ENCODE assay signal across 8 mouse cellular contexts in the genomic region with DNA sequence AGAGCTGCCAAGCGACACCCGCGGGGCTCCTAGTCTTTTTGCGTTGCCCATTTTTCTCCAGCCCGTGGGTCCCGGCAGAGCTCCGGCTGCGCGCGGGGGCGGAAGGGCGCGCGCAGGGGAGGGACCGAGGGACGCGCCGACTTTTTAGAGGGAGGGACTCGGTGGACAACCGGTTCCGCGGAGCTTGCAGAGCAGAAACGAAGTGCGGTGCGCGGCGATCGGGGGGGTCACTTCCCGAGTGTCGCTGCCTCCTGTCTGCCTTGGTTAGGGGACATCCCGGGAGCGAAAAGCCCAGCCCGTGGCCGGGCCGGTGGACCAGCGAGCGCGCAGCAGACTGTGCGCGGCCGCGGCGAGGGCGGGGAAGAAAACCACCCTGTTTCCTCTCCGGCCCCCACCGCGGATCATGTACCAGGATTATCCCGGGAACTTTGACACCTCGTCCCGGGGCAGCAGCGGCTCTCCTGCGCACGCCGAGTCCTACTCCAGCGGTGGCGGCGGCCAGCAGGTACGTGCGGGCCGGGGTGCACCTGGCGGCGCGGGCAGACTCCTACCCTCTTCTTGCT. TPM values are rescaled to one million over a fixed set of nuclear protein-coding genes. Genes with fewer than 3 reads are reported as not detected.
DNase-seq lines count a peak whose midpoint lies in the region; ATAC-seq and TF ChIP-seq lines count a peak whose summit lies in the region.

No protein-coding gene starts in this region.

- peak overlapping the region; percentile 70 for H3K4me2 ChIP-seq in embryonic facial prominence, embryonic 14.5 days (ENCODE audit: low read depth, low read length)
- H3K4me2 ChIP-seq in heart, embryonic 13.5 days: peak overlapping the region; percentile 95
- H3K4me2 ChIP-seq in kidney, postnatal 0 days (ENCODE audit: low read length): peak overlapping the region; percentile 90
- H3K4me2 ChIP-seq in liver, embryonic 16.5 days (ENCODE audit: low read depth, low read length): peak overlapping the region; percentile 69

- no peaks in the 10 kb centered on the region for H3K36me3 ChIP-seq in embryonic facial prominence, embryonic 14.5 days (ENCODE audit: control insufficient read depth, insufficient read depth, low read length)
- H3K36me3 ChIP-seq in heart, embryonic 13.5 days: no peaks in the 10 kb centered on the region
- H3K36me3 ChIP-seq in kidney, postnatal 0 days (ENCODE audit: insufficient read depth, low read length): no peaks in the 10 kb centered on the region
- no peaks in the 10 kb centered on the region for H3K36me3 ChIP-seq in liver, embryonic 16.5 days (ENCODE audit: control insufficient read depth, insufficient read depth)

- WGBS in embryonic facial prominence, embryonic 14.5 days: under 1% methylated on average over 28 of the region's 63 CpGs
- WGBS in heart, embryonic 13.5 days: under 1% methylated on average over 63 of the region's 63 CpGs
- under 1% methylated on average over 62 of the region's 63 CpGs for WGBS in kidney, postnatal 0 days
- under 1% methylated on average over 63 of the region's 63 CpGs for WGBS in liver, embryonic 16.5 days (ENCODE audit: insufficient replicate concordance)
- WGBS in olfactory bulb, adult 2 months: under 1% methylated on average over 63 of the region's 63 CpGs

- ATAC-seq in embryonic facial prominence, embryonic 14.5 days (ENCODE audit: low read depth): no peak
- ATAC-seq in heart, embryonic 13.5 days (ENCODE audit: extremely low read depth, insufficient number of reproducible peaks, low FRiP score, low TSS enrichment): no peak
- no peak for ATAC-seq in kidney, postnatal 0 days (replicated peaks; ENCODE audit: low FRiP score, low read depth)
- ATAC-seq in liver, embryonic 16.5 days (ENCODE audit: low read depth): peak; percentile 19; the same call in 1 of the 2 replicates

- peak overlapping the region; percentile 83 for H3K9ac ChIP-seq in embryonic facial prominence, embryonic 14.5 days (ENCODE audit: low read depth, low read length)
- H3K9ac ChIP-seq in heart, embryonic 13.5 days: peak overlapping the region; percentile 96
- peak overlapping the region; percentile 88 for H3K9ac ChIP-seq in kidney, postnatal 0 days (ENCODE audit: low read depth, low read length)
- peak overlapping the region; percentile 59 for H3K9ac ChIP-seq in liver, embryonic 16.5 days (ENCODE audit: low read depth, low read length)

- TF ChIP-seq POLR2A in olfactory bulb, adult 2 months (IDR thresholded peaks at IDR 0.05; ENCODE audit: insufficient read depth, low read depth, low read length): no peak

- no peaks in the 10 kb centered on the region for H3K9me3 ChIP-seq in embryonic facial prominence, embryonic 14.5 days (ENCODE audit: control insufficient read depth, low read length)
- no peaks in the 10 kb centered on the region for H3K9me3 ChIP-seq in heart, embryonic 13.5 days
- H3K9me3 ChIP-seq in kidney, postnatal 0 days (replicated peaks; ENCODE audit: low read length): no peaks in the 10 kb centered on the region
- H3K9me3 ChIP-seq in liver, embryonic 16.5 days (replicated peaks; ENCODE audit: control insufficient read depth, low read length): no peaks in the 10 kb centered on the region

- DNase-seq in CD4-positive helper T cell, adult 2 months (ENCODE audit: low read depth, low spot score): peak; percentile 80
- DNase-seq in adrenal gland, adult 2 months: peak; percentile 89
- peak; percentile 61 for DNase-seq in embryonic facial prominence, embryonic 14.5 days (ENCODE audit: low spot score)
- peak; percentile 79 for DNase-seq in kidney, postnatal 0 days (ENCODE audit: low spot score)
- DNase-seq in thymus, postnatal 0 days (ENCODE audit: low spot score): peak; percentile 31

- peak overlapping the region; percentile 98 for H3K27ac ChIP-seq in embryonic facial prominence, embryonic 14.5 days (replicated peaks; ENCODE audit: low read depth, low read length)
- H3K27ac ChIP-seq in heart, embryonic 13.5 days (replicated peaks): peak overlapping the region; percentile 100
- peak overlapping the region; percentile 99 for H3K27ac ChIP-seq in kidney, postnatal 0 days
- H3K27ac ChIP-seq in liver, embryonic 16.5 days (ENCODE audit: low read length): peak overlapping the region; percentile 89
- H3K27ac ChIP-seq in olfactory bulb, adult 2 months (ENCODE audit: insufficient read depth, low read depth, low read length): peak overlapping the region; percentile 92

- TF ChIP-seq CTCF in kidney, postnatal 0 days (IDR thresholded peaks at IDR 0.05; ENCODE audit: low read depth): 0 out of 2 replicates have a peak, but pooled peaks have one; percentile 1
- TF ChIP-seq CTCF in olfactory bulb, adult 2 months (IDR thresholded peaks at IDR 0.05; ENCODE audit: insufficient read depth, low read depth, low read length): no peak

- H3K4me3 ChIP-seq in embryonic facial prominence, embryonic 14.5 days (ENCODE audit: low read depth, low read length): peak overlapping the region; percentile 62
- peak overlapping the region; percentile 90 for H3K4me3 ChIP-seq in heart, embryonic 13.5 days
- peak overlapping the region; percentile 77 for H3K4me3 ChIP-seq in kidney, postnatal 0 days (replicated peaks; ENCODE audit: low read depth, low read length)
- H3K4me3 ChIP-seq in liver, embryonic 16.5 days (ENCODE audit: low read depth, low read length): peak overlapping the region; percentile 65
- peak overlapping the region; percentile 86 for H3K4me3 ChIP-seq in olfactory bulb, adult 2 months (ENCODE audit: insufficient read depth, low read depth, low read length)

- peaks cover 11% of the 10 kb centered on the region for H3K4me1 ChIP-seq in embryonic facial prominence, embryonic 14.5 days (ENCODE audit: control insufficient read depth, insufficient read depth, low read length)
- peaks cover 58% of the 10 kb centered on the region for H3K4me1 ChIP-seq in heart, embryonic 13.5 days
- H3K4me1 ChIP-seq in kidney, postnatal 0 days (replicated peaks; ENCODE audit: insufficient read depth, low read length): peaks cover 20% of the 10 kb centered on the region
- H3K4me1 ChIP-seq in liver, embryonic 16.5 days (ENCODE audit: control insufficient read depth, low read depth, low read length): peaks cover 7% of the 10 kb centered on the region
- H3K4me1 ChIP-seq in olfactory bulb, adult 2 months (ENCODE audit: control insufficient read depth, insufficient read depth, low read length): peaks cover 18% of the 10 kb centered on the region; the same call in 1 of the 2 replicates

- no peaks in the 10 kb centered on the region for H3K27me3 ChIP-seq in embryonic facial prominence, embryonic 14.5 days (replicated peaks; ENCODE audit: control insufficient read depth, insufficient read depth, low read length)
- H3K27me3 ChIP-seq in heart, embryonic 13.5 days (replicated peaks): no peaks in the 10 kb centered on the region; the same call in 1 of the 2 replicates
- no peaks in the 10 kb centered on the region for H3K27me3 ChIP-seq in kidney, postnatal 0 days (ENCODE audit: insufficient read depth, low read length)
- H3K27me3 ChIP-seq in liver, embryonic 16.5 days (ENCODE audit: control insufficient read depth, insufficient read depth, low read depth, low read length): peaks cover 62% of the 10 kb centered on the region

RNA-seq across cellular contexts. Expression of a gene that starts 0.8 kb away (rescaled TPM):
- 100 to 1,000 TPM; 275 to 347 TPM for total RNA-seq in adrenal gland, adult 2 months (2021)
- 186 and 248 TPM in 2 replicates for polyA plus RNA-seq in adrenal gland, adult 2 months (2012; rRNA removed)
- 7.7 and 10.8 TPM in 2 replicates for polyA plus RNA-seq in embryonic facial prominence, embryonic 14.5 days (2014; fragmentation: Nextera tagmentation; extraction: Ambion mirVana)
- polyA plus RNA-seq in heart, embryonic 13.5 days (2015; fragmentation: Nextera tagmentation; extraction: Ambion mirVana): 2.0 TPM in 2 replicates
- 5.3 and 5.4 TPM in 2 replicates for polyA plus RNA-seq in kidney, postnatal 0 days (2015; fragmentation: Nextera tagmentation; extraction: Ambion mirVana)
- polyA plus RNA-seq in liver, embryonic 16.5 days (2015; fragmentation: Nextera tagmentation; extraction: Ambion mirVana): 0.61 and 0.62 TPM in 2 replicates
- polyA plus RNA-seq in olfactory bulb, adult 2 months (2012; ENCODE audit: insufficient read depth, insufficient read length, low replicate concordance, missing spikeins): not detected in 2 replicates
- 0.78 and 0.95 TPM in 2 replicates for polyA plus RNA-seq in thymus, postnatal 0 days (2015; fragmentation: Nextera tagmentation; extraction: Ambion mirVana)

Comparison
In these comparisons a context has a peak if more than half of its experiments do, and no peak if none do; other contexts are left out.
1. DNase-seq: peak in every context shown above with its lines; median percentile 89 in adrenal gland, adult 2 months; 80 in CD4-positive helper T cell, adult 2 months; 79 in kidney, postnatal 0 days; 61 in embryonic facial prominence, embryonic 14.5 days; 31 in thymus, postnatal 0 days.
2. RNA of a gene that starts 0.8 kb away (polyA plus RNA-seq): 186 to 248 TPM in adrenal gland, adult 2 months; not detected in olfactory bulb, adult 2 months, 7.7 to 10.8 TPM in embryonic facial prominence, embryonic 14.5 days, 5.3 to 5.4 TPM in kidney, postnatal 0 days, 2.0 TPM in heart, embryonic 13.5 days, 0.78 to 0.95 TPM in thymus, postnatal 0 days and 0.61 to 0.62 TPM in liver, embryonic 16.5 days; every median in the first group is over 10 times any median in the second.
3. Peak in every context shown above with its lines, with median percentiles within 50 percentile points of each other: H3K27ac ChIP-seq, H3K4me2 ChIP-seq, H3K4me3 ChIP-seq and H3K9ac ChIP-seq.